Mouse (Mus musculus) liver, embryonic 15.5 days (tissue): ENCODE results near the gene Lrrc45. TPM values are rescaled to one million over a fixed set of nuclear protein-coding genes. Genes with fewer than 3 reads are reported as not detected.

Experiments
- ATAC-seq: fragments of 200-750 bp; cut with Nextera tagmentation; 2 replicates; pipeline ENCODE4 v1.8.0; 2017; ENCODE audit warnings: moderate number of reproducible peaks, mild to moderate bottlenecking, moderate library complexity; ENCODE audit not compliant: insufficient read depth
- H3K27ac ChIP-seq: fragments of 300-500 bp; sonication (generic); replicated peaks from 2 replicates; pipeline ENCODE4 v1.5.1; 2015; ENCODE audit warnings: mild to moderate bottlenecking, inconsistent platforms
- H3K27me3 ChIP-seq: fragments of 300-500 bp; sonication (generic); 2 replicates; pipeline ENCODE4 v1.6.1; 2015; ENCODE audit warnings: mild to moderate bottlenecking, inconsistent platforms
- H3K36me3 ChIP-seq: fragments of 300-500 bp; sonication (generic); replicated peaks from 2 replicates; pipeline ENCODE4 v1.6.1; 2015; ENCODE audit warnings: moderate library complexity, mild to moderate bottlenecking, inconsistent platforms
- H3K4me1 ChIP-seq: fragments of 300-500 bp; sonication (generic); replicated peaks from 2 replicates; pipeline ENCODE4 v1.6.1; 2015; ENCODE audit warnings: inconsistent platforms
- H3K4me2 ChIP-seq: fragments of 300-500 bp; sonication (generic); 2 replicates; pipeline ENCODE4 v1.6.1; 2015; ENCODE audit warnings: moderate library complexity, mild to moderate bottlenecking, inconsistent platforms
- H3K4me3 ChIP-seq: fragments of 300-500 bp; sonication (generic); replicated peaks from 2 replicates; pipeline ENCODE4 v1.5.1; 2015; ENCODE audit warnings: mild to moderate bottlenecking, inconsistent platforms
- H3K9ac ChIP-seq: fragments of 300-500 bp; sonication (generic); 2 replicates; pipeline ENCODE4 v1.6.1; 2015; ENCODE audit warnings: moderate library complexity, mild to moderate bottlenecking, inconsistent platforms
- H3K9me3 ChIP-seq: fragments of 300-500 bp; sonication (generic); replicated peaks from 2 replicates; pipeline ENCODE4 v1.6.1; 2016; ENCODE audit warnings: inconsistent platforms
- WGBS: fragments of 180-500 bp; shearing (Covaris S2); methylation state at CpG from one replicate; pipeline ENCODE4 v1.1.7; 2015; ENCODE audit warnings: mixed read lengths; ENCODE audit not compliant: insufficient replicate concordance; 5-methylcytosine and 5-hydroxymethylcytosine counted together
- polyA plus RNA-seq: library from polyadenylated mRNA; unstranded; fragments of >200 nt; fragmentation: Nextera tagmentation; extraction: Ambion mirVana; gene quantifications from 2 replicates; pipeline ENCODE4 v1.2.1, GENCODE M21; 2015

Gene Lrrc45
- polyA plus RNA-seq, 1 experiment from 2014 or later: 9.7 TPM

- ATAC-seq: no peak
- WGBS: 87% methylated on average over 9 of the region's 9 CpGs
- H3K36me3 ChIP-seq: peaks cover 18% of the 10 kb centered on the region; the same call in 1 of the 2 replicates
These were observed 5.5 kb downstream of the Lrrc45 start for GRCm38 (mm10) chr11:120719242-120719641.

DNA sequence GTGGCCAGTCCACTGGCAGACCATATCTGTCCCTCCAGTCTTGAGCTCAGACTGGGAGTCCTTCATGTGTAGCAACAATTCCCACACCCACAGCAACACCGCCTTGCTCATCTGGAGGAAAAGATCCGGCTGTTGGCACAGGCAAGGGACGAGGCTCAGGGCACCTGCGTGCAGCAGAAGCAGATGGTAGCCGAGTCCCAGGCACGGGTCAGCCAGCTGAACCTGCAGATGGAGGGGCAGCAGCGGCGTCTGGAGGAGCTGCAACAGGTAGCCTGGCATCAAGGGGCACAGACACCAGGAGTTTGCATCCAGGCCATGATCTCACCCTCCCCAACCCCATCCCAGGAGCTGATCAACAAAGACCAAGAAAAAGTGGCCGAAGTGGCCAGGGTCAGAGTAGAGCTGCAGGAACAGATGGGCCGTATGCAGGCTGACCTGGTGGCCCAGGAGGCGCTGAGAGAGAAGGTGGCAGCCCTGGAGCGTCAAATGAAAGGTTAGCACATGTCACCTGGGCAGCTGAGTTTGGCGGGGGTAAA, 6.2 kb downstream of the Lrrc45 start:
- Histone ChIP-seq H3K36me3 (peaks cover 18% of the 10 kb centered on the region; the same call in 1 of the 2 replicates), H3K4me3 (no peak overlapping the region), H3K4me1 (peaks cover 20% of the 10 kb centered on the region), H3K4me2 (no peak overlapping the region), H3K27me3 (peaks cover 39% of the 10 kb centered on the region), H3K27ac (no peak overlapping the region), H3K9me3 (no peaks in the 10 kb centered on the region), H3K9ac (no peak overlapping the region)
- 88% methylated on average over 13 of the region's 13 CpGs for WGBS
- ATAC-seq: no peak

More at GRCm38 (mm10) chr11:120719242-120719641, 5.5 kb downstream of the Lrrc45 start:
- H3K9ac ChIP-seq: no peak overlapping the region
- H3K4me3 ChIP-seq: no peak overlapping the region
- no peaks in the 10 kb centered on the region for H3K9me3 ChIP-seq
- H3K27ac ChIP-seq: no peak overlapping the region
- peaks cover 27% of the 10 kb centered on the region for H3K4me1 ChIP-seq
- peaks cover 39% of the 10 kb centered on the region for H3K27me3 ChIP-seq
- no peak overlapping the region for H3K4me2 ChIP-seq

- peak overlapping the region; percentile 54; the same call in 1 of the 2 replicates for H3K4me3 ChIP-seq
- ATAC-seq: no peak
- peak overlapping the region; percentile 80 for H3K4me2 ChIP-seq
- peaks cover 18% of the 10 kb centered on the region; the same call in 1 of the 2 replicates for H3K36me3 ChIP-seq
- no peak overlapping the region for H3K27ac ChIP-seq
- WGBS: 8% methylated on average over 17 of the region's 17 CpGs
- peaks cover 19% of the 10 kb centered on the region for H3K4me1 ChIP-seq
- H3K9me3 ChIP-seq: no peaks in the 10 kb centered on the region
- H3K27me3 ChIP-seq: peaks cover 39% of the 10 kb centered on the region
- no peak overlapping the region for H3K9ac ChIP-seq
These were observed 6.7 kb downstream of the Lrrc45 start for GRCm38 (mm10) chr11:120720450-120720849.

GRCm38 (mm10) chr11:120721124-120722066, 7.7 kb downstream of the Lrrc45 start, which contains the start of gene Rac3:
Rac3 (plus strand) TSS chr11:120721470.
- Histone ChIP-seq H3K9me3 (no peaks in the 10 kb centered on the region), H3K4me3 (peak within 1 kb of the TSS; percentile 54), H3K27me3 (peaks cover 39% of the 10 kb centered on the region), H3K27ac (no peak within 1 kb of the TSS), H3K4me2 (peak within 1 kb of the TSS; percentile 80), H3K9ac (peak within 1 kb of the TSS; percentile 35; the same call in 1 of the 2 replicates), H3K4me1 (peaks cover 23% of the 10 kb centered on the region), H3K36me3 (peaks cover 18% of the 10 kb centered on the region; the same call in 1 of the 2 replicates)
- 1% methylated on average over 90 of the region's 90 CpGs for WGBS
- ATAC-seq: peak; percentile 29

DNA sequence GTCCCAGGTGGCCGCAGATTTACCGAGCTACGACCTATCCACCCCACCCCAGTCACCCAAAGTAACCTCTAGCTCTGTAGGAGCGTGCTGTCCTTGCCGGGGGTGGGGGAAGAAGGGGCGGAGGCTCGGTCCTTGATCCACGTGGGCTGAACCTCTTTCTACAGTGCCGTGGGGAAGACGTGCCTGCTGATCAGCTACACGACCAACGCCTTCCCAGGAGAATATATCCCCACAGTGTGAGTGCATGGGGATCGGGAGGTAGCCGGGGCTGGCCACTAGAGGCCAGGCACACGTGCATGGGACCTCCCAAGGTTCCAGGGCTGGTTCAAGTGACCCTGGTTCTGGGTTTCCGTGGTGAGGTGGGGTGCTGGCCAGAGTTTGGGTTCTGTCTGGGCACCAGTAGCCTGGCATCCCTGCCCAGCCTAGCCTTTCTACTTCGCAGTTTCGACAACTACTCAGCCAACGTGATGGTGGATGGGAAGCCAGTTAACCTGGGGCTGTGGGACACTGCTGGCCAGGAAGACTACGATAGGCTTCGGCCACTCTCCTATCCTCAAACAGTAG, 8.4 kb downstream of the Lrrc45 start:
- Histone ChIP-seq H3K27me3 (peaks cover 39% of the 10 kb centered on the region), H3K9ac (no peak overlapping the region), H3K4me3 (peak overlapping the region; percentile 54), H3K4me1 (peaks cover 30% of the 10 kb centered on the region), H3K27ac (no peak overlapping the region), H3K36me3 (peaks cover 15% of the 10 kb centered on the region; the same call in 1 of the 2 replicates), H3K4me2 (peak overlapping the region; percentile 80), H3K9me3 (no peaks in the 10 kb centered on the region)
- no peak for ATAC-seq
- WGBS: 17% methylated on average over 21 of the region's 21 CpGs

DNA sequence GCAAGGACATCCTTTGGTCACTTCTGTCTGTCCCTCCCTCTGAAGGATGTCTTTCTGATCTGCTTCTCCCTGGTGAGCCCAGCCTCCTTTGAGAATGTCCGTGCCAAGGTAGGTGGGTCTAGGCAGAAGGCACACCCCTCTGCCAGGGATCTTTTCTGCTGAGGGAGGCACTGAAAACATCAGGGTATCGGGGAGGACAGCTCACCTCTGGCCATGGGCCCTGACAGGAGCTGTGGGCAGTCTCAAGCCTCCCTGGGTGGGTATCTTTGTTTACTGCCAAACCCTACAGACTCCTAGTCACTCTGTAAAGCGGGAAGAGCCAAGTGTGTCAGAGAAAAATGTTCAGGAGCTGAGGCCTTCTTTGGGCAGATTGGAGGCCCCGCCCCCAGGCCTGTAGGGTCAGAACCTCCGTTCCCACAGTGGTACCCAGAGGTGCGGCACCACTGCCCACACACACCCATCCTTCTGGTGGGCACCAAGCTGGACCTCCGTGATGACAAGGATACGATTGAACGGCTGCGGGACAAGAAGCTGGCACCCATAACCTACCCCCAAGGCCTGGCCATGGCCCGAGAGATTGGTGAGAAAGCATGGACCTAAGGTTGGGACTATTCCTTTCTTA, 9.1 kb downstream of the Lrrc45 start:
- Histone ChIP-seq H3K27ac (no peak overlapping the region), H3K4me3 (no peak overlapping the region), H3K9me3 (no peaks in the 10 kb centered on the region), H3K4me2 (no peak overlapping the region), H3K27me3 (peaks cover 39% of the 10 kb centered on the region), H3K9ac (no peak overlapping the region), H3K4me1 (peaks cover 34% of the 10 kb centered on the region), H3K36me3 (peaks cover 11% of the 10 kb centered on the region; the same call in 1 of the 2 replicates)
- ATAC-seq: no peak
- 76% methylated on average over 11 of the region's 11 CpGs for WGBS

GRCm38 (mm10) chr11:120723509-120723908, 9.8 kb downstream of the Lrrc45 start:
- ATAC-seq: no peak
- no peak overlapping the region for H3K9ac ChIP-seq
- H3K4me1 ChIP-seq: peaks cover 34% of the 10 kb centered on the region
- no peak overlapping the region for H3K4me3 ChIP-seq
- H3K4me2 ChIP-seq: no peak overlapping the region
- H3K36me3 ChIP-seq: peaks cover 5% of the 10 kb centered on the region; the same call in 1 of the 2 replicates
- no peak overlapping the region for H3K27ac ChIP-seq
- peaks cover 43% of the 10 kb centered on the region for H3K27me3 ChIP-seq
- no peaks in the 10 kb centered on the region for H3K9me3 ChIP-seq
- WGBS: 80% methylated on average over 7 of the region's 7 CpGs

DNA sequence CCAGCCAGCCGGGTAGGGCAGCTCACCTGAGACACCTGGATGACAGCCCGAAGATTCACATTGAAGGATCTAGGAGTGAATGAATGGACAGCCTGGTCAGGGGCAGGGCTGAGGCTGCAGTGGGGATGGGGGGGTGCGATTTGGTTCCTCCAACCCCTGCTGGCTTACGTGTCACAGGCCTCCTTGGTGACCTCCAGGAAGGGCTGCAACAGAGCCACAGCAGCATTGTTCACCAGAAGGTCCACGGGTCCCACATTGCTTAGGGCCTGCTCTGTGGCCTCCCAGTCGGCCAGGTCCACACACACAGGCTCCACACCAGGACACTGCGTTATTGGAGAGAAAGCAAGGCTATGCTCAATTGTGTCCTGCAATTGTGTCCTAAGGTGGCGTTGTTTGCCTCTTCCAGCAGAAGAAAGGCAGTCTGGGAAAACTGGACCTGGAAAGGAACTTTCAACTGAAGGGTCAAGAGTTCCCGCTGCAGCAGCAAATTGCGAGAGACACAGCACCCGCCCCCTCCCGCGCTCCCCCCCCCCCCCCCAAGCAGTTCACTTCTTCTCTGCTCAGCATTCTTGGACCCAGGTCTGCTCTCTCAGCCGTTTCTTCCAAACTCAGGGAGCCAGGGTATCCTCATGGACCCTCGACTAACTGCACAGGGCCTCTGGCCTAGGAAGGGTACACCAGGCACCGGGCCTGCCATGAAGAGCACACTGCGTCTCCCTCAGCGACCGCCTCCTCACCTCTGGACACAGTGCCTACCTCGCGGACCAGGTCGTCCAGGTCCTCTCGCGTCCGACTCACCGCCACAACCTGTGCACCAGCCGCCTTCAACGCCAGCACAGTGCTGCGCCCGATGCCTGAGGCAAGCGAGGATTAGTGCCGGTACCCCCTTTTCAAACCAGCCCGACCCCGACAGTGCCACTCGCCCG, 12.8 kb downstream of the Lrrc45 start:
- Histone ChIP-seq H3K9ac (peak overlapping the region; percentile 37), H3K9me3 (no peaks in the 10 kb centered on the region), H3K4me1 (peaks cover 34% of the 10 kb centered on the region), H3K27ac (peak overlapping the region; percentile 42; the same call in 1 of the 2 replicates), H3K36me3 (no peaks in the 10 kb centered on the region), H3K27me3 (peaks cover 41% of the 10 kb centered on the region), H3K4me2 (peak overlapping the region; percentile 85), H3K4me3 (peak overlapping the region; percentile 65)
- WGBS: 20% methylated on average over 36 of the region's 36 CpGs
- ATAC-seq: peak; percentile 56

GRCm38 (mm10) chr11:120727169-120727527, 13.4 kb downstream of the Lrrc45 start, which contains the start of gene Dcxr:
Dcxr (minus strand) TSS chr11:120727281.
- no peaks in the 10 kb centered on the region for H3K9me3 ChIP-seq
- peaks cover 40% of the 10 kb centered on the region for H3K27me3 ChIP-seq
- H3K9ac ChIP-seq: peak within 1 kb of the TSS; percentile 37
- ATAC-seq: peak; percentile 80
- H3K36me3 ChIP-seq: no peaks in the 10 kb centered on the region
- H3K27ac ChIP-seq: peak within 1 kb of the TSS; percentile 42; the same call in 1 of the 2 replicates
- H3K4me2 ChIP-seq: peak within 1 kb of the TSS; percentile 85
- H3K4me3 ChIP-seq: peak within 1 kb of the TSS; percentile 65
- H3K4me1 ChIP-seq: peaks cover 27% of the 10 kb centered on the region
- under 1% methylated on average over 14 of the region's 14 CpGs for WGBS

DNA sequence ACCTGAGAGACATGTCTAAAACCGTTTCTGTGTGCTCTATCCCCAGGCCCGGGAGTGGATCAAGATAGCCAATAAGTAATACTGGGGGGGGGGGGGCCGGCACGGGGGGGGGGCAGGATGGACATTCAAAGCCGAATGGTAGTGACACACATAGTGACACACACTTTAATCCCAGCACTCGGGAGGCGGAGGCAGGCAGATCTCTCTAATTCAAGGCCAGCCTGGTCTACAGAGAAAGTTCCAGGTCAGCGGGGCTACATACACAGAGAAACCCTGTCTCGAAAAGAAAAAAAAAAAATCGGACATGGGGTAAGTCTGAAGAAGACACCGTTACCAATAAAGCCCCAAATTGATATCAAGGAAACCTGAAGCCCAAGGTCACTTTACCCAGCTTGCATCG, 13.8 kb downstream of the Lrrc45 start:
- 47% methylated on average over 12 of the region's 12 CpGs for WGBS
- H3K27ac ChIP-seq: no peak overlapping the region
- no peaks in the 10 kb centered on the region for H3K9me3 ChIP-seq
- H3K9ac ChIP-seq: no peak overlapping the region
- ATAC-seq: no peak
- H3K27me3 ChIP-seq: peaks cover 38% of the 10 kb centered on the region
- H3K36me3 ChIP-seq: no peaks in the 10 kb centered on the region
- H3K4me1 ChIP-seq: peaks cover 25% of the 10 kb centered on the region
- no peak overlapping the region for H3K4me3 ChIP-seq
- H3K4me2 ChIP-seq: peak overlapping the region; percentile 85; the same call in 1 of the 2 replicates
